Mouse (Mus musculus): ENCODE measurements at regions not wholly inside any gene's neighbourhood (a gene's known extent, or its start where the extent isn't known, plus 50 kb on each side); places are given as distances from the start of the nearest gene placed in this dataset.

DNA sequence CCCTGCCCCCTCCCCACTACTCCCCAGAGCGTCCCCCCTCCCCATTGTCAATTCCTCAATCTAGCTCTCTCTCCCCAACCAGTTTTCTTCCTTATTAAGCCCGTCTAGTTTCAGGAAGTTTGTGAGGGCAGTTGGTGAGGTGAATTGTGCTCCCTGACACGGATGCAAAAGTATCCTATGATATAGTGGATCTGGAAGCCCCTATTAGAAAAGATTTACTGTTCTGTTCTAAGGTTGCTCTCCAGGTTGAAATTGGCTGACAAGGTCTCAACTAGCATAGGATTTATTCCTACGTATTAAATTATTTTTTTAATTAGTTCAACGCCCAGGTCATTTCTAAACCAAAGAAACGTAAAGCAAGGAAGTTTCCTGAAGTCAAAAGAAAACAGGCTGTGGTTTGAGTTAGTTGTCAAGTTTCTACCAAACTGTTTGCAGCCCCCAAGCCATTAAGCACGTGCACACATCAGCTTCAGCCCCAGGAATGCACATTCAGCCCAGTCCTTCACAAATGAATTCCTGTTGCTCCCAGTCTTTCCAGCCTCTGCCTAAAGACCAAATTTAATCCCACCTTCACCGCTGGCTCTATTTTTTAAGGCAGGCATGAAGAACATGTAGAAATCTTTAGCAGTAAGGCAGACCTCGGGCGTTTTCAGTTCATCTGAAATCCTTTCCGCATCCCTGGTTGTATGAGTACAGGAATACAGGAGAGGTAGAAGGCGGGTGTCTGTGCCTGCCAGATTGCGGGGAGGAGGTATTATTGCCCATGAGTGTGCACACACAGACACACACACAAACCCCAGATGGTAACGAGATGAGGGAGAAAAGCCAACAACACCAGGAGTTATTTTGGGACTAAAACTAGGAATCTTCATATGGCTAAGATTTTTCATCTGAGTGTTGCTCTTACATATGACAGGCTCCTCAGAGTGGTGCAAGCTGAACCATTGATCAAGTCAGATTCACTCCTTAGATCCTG lies 375.5 kb downstream of the Nuf2 start:
- DNase-seq (ENCODE audit: low spot score) = peak; percentile 67

DNA sequence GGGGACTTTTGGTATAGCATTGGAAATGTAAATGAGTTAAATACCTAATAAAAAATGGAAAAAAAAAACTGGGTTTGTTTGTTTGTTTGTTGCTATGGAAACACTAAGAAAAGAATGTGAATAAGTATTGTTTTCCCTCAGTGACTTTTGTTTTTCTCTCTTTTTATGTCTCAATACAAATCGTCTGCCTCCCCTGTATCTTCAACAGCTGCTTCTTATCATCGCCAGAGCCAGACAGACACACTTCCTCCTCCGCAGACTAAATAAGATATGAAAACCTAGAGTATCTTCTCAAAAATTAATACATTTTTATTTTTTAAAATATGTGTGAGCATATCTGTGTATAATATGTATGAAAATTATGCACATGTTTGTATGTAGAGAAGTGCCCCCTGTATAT lies 389.0 kb downstream of the Nuf2 start:
- DNase-seq (ENCODE audit: low spot score) = no peak

DNA sequence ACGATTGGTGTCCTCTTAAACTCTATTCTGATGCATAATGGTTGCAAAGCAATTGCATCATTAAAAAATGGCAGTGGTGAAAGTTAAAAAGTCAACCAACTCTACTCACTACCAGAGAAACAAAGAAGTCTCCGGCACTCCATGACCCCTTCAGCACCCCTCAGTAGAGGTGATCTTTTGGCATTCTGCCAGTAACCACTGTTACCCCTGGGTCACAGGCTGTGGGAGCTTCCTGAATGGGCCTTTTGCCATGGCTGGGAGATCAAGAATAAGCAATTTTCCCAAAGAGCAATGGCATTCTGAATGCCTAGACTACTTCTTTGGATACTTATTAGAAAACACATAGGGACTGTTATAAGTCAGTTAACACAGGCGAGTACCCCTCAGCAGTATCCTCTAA lies 391.2 kb downstream of the Nuf2 start:
- DNase-seq (ENCODE audit: low spot score) = no peak

- no peak for DNase-seq (ENCODE audit: low spot score)
Observed at GRCm38 (mm10) chr1:169139507-169139906, 391.8 kb downstream of the Nuf2 start.

GRCm38 (mm10) chr1:169139184-169139486 lies 392.1 kb downstream of the Nuf2 start:
- no peak for DNase-seq (ENCODE audit: low spot score)

- DNase-seq (ENCODE audit: low spot score) = no peak
Observed at GRCm38 (mm10) chr1:169138404-169139183, 392.7 kb downstream of the Nuf2 start.

DNA sequence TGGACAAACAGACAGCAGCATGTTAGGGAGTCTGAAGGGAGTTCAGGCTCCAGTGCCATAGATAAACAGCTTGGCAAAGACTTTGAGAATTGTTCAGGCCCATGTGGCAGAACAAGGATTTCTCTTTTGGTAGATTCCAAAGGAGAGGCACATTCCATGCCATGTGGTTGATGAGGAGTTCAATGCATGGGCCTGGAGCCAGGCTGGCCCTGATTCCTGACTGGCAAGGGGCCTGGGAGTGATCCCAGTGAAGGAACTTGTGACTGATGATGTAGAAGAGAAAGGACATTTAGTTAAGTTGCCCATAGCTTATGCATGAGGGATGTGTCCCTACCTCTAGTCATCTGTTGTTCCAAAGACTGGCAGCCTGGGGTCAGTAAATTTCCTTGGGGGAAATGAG lies 395.7 kb downstream of the Nuf2 start:
- DNase-seq (ENCODE audit: low spot score) = no peak

DNA sequence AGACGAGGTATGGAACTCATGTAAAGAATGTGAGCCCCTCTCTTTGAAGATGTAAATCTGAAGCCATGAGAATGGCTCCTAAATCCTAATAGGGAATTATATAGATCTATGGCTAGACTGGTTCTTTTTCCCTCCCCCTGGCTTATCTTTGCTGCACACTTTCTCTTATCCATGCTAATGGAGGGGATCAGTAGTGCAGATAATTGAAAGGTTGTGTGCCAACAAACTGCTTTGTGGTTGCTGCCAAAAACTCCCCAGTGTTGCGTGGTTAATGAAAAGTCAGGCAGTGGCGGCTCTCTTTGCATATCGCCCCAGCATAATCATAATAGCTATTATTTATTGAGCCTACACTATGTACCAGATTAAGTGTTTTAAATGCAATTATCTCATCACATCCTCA lies 427.6 kb downstream of the Nuf2 start:
- DNase-seq (ENCODE audit: low spot score) = no peak

- DNase-seq (ENCODE audit: low spot score) = no peak
Observed at GRCm38 (mm10) chr1:169103113-169103512, 428.2 kb downstream of the Nuf2 start.

DNA sequence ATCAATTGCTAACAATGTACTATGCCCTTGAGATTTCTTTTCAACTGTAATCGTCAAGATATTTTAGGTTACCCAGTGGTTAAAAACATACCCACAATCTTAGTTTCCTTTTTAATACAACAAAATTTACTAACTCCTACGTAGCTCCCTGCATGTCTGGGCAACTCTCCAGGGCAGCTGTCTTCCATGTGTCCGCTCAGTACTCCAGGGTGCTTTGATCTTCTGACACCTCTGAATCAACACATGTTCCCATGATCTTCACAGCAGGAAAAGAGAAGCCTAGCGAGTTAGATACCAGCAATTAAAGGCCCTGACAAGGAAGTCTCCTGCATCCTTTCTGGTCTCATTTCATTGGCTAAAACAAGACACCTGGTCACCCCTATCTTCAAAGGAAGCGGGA lies 432.0 kb downstream of the Nuf2 start:
- DNase-seq (ENCODE audit: low spot score) = peak; percentile 7

DNA sequence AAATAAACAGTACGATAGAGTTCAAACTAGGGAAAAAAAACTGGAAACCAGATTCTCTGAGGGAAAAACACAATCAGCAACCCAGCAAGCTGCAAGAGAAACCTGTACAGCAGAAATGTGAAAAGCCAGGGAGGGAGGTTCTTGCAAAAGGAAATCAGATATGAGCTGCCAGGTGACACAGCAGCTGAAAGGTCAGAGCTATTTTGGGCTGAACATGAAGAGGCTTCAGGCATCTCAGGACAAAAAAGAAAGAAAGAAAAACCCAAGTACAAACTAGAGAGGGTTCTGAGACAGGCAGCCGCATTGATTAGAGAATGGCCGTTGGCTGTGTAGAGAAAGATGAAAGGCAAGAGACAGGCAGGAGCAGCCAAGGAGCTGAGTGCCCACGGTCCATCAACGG lies 434.5 kb downstream of the Nuf2 start:
- DNase-seq (ENCODE audit: low spot score) = no peak

GRCm38 (mm10) chr1:169093602-169094354 lies 437.5 kb downstream of the Nuf2 start:
- peak; percentile 33 for DNase-seq (ENCODE audit: low spot score)

- no peak for DNase-seq (ENCODE audit: low spot score)
Observed at GRCm38 (mm10) chr1:169086032-169086431, 445.2 kb downstream of the Nuf2 start.

DNA sequence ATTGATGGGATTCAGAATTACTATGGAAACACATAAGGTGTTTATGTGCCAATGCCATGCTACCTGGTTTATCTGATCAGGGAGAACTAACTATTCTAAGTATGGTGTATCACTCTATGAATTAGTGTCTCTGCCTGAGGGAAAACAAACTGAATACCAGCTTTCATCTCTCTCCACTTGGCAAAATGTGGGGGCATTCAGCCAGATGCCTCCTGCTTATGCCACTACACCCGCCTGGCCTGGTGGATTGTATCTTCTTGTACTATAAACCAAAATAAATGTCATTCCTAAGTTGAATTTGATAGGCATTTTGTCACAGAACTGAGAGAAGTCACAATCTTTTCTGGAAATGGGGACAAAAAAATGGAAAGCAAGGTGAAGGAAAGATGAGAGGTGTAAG lies 450.6 kb downstream of the Nuf2 start:
- peak; percentile 18 for DNase-seq (ENCODE audit: low spot score)

GRCm38 (mm10) chr1:169077228-169077627 lies 454.0 kb downstream of the Nuf2 start:
- no peak for DNase-seq (ENCODE audit: low spot score)

- no peak for DNase-seq (ENCODE audit: low spot score)
Observed at GRCm38 (mm10) chr1:169076006-169076405, 455.3 kb downstream of the Nuf2 start.

DNA sequence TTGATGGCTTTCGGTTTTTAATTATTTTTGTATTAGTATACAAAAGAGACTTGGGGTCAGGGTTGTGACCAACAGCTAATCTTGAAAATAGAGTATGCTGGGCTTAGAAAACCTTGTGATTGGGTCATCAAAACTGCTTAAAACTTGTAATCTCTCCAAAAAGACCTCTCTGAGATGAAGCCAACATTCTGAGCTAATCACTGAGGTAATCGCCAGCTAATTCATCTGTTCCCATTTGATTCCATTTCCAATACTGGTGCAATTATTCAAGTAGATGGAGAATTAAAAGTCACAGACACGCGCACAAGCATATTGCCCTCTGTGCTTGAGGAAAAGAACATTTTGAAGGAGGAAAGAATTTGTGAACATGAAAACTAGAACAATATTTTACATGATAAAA lies 459.9 kb downstream of the Nuf2 start:
- DNase-seq (ENCODE audit: low spot score) = no peak

DNA sequence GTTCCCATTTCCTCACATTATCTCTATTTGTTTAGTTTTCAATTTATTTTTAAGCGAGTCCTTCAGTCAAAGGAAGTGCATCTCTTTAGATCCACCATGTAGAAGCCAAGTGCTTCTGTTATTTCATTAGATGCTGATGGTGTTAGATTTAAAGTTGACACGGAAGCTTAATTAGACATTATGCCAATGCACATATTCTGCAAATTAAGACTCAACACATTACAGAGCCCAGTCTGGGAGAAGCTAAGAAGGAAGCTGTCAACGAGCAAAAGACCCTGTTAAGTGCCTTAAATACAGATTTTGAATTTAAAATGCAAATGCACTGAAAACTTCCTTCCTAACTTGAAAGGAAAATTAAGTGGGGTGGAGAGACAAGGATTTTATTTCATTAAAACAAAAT lies 461.6 kb downstream of the Nuf2 start:
- DNase-seq (ENCODE audit: low spot score) = no peak

DNA sequence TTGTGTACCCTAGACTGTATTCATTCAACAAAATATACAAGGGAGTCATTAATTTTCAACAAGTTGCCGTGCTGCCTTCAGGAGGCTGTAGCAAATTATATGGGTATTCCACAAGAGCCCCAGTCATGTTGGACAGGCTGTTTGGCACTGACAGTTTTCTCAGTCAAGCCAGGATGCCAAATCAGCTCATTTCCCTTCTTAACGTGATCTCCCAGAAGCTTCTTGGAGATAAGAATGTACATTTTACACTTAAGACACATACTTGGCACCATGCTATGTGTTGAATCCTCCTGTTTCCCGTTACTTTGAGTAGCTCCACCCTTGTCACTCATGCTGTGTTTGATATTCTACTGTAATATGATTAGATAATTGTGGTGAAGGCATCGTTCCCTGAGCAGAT lies 464.5 kb downstream of the Nuf2 start:
- no peak for DNase-seq (ENCODE audit: low spot score)

GRCm38 (mm10) chr1:169060627-169061026 lies 470.6 kb downstream of the Nuf2 start:
- peak; percentile 35 for DNase-seq (ENCODE audit: low spot score)

DNA sequence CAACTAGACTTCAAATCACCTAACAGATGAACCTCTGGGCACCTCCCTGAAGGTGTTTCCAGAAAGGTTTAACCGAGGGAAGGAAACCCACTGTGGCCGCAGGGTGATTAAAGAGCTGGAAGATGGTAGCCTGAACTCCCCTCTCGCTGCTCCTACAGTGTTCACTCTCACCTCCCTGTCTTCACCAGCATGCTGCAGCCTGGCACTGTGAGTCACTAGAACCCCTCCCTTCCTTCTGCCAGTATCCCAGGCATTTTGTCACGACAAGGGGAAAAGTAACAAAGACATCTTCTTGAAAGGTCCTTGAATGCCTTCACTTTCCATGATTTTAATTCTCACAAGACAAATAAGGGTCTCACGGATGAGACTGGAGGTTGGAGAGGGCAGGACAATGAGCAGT lies 471.1 kb downstream of the Nuf2 start:
- DNase-seq (ENCODE audit: low spot score) = no peak

DNA sequence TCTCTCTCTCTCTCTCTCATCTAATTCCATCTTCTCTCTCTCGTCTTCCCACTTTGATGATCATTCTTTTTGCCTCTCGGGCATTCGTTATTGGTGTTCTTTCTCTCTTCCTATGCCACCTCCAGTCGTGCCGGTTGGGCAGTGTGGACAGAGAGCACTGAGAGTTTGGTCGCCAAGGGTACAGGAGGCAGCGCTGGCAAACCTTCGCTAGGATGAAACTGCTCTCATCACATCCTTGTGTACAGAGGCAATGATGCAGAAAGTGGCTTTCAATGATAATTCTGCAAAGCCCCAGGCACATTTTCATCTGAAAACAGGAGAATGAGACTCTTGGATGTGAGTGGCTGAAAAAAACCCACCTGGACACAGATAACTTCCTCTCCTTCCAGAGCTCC lies 479.4 kb downstream of the Nuf2 start:
- DNase-seq (ENCODE audit: low spot score) = no peak

Data from layer of hippocampus, adult 11-12 months (tissue).